Mouse (Mus musculus): ENCODE results near the gene Senp5.

Senp5 gene

Small RNA genes lying within 50 kb of the gene (microRNA-seq; reads per million reads assigned to microRNA genes)
- gene Gm26269, result 0 reads per million in 2 experiments

All from adrenal gland (tissue).